Mouse (Mus musculus) small intestine, adult 2 months (tissue): ENCODE results near the gene Fetub. TPM values are rescaled to one million over a fixed set of nuclear protein-coding genes. Genes with fewer than 3 reads are reported as not detected.

Experiments
- H3K27ac ChIP-seq: fragments of 200-500 bp; 2 replicates; pipeline ENCODE4 v1.5.1; 2012; ENCODE audit warnings: low read depth, low read length, control low read depth, inconsistent platforms; ENCODE audit not compliant: insufficient read depth
- H3K27me3 ChIP-seq: fragments of 200-500 bp; 2 replicates; pipeline ENCODE4 v1.6.1; 2012; ENCODE audit warnings: mild to moderate bottlenecking, moderate library complexity, low read length, inconsistent platforms; ENCODE audit not compliant: control insufficient read depth, insufficient read depth
- H3K36me3 ChIP-seq: fragments of 200-500 bp; 2 replicates; pipeline ENCODE4 v1.6.1; 2012; ENCODE audit warnings: mild to moderate bottlenecking, low read length, control low read depth, inconsistent platforms; ENCODE audit not compliant: control insufficient read depth, insufficient read depth
- H3K4me1 ChIP-seq: fragments of 200-500 bp; 2 replicates; pipeline ENCODE4 v1.6.1; 2012; ENCODE audit warnings: low read length, inconsistent platforms, mixed read lengths; ENCODE audit not compliant: control insufficient read depth, insufficient read depth, insufficient read length
- H3K4me3 ChIP-seq: fragments of 200-500 bp; 2 replicates; pipeline ENCODE4 v1.5.1; 2012; ENCODE audit warnings: low read depth, mild to moderate bottlenecking, control low read depth, inconsistent platforms, low read length, moderate library complexity
- POLR2A ChIP-seq: fragments of 200-500 bp; IDR thresholded peaks from 2 replicates; pipeline ENCODE4 v1.6.1; 2012; ENCODE audit warnings: low read depth, mild to moderate bottlenecking, control low read depth, inconsistent platforms, low read length, moderate library complexity
- WGBS: fragments of 180-500 bp; shearing (Covaris S2); methylation state at CpG from one replicate; pipeline ENCODE4 v1.1.7; 2018; 5-methylcytosine and 5-hydroxymethylcytosine counted together
- polyA plus RNA-seq: library from polyadenylated mRNA; depleted of rRNA; stranded (reverse); fragments of >200 nt; gene quantifications from 2 replicates; pipeline ENCODE4 v1.2.3, GENCODE M21; 2012; rRNA removed

The Fetub gene
- polyA plus RNA-seq, 1 experiment: not detected

DNA sequence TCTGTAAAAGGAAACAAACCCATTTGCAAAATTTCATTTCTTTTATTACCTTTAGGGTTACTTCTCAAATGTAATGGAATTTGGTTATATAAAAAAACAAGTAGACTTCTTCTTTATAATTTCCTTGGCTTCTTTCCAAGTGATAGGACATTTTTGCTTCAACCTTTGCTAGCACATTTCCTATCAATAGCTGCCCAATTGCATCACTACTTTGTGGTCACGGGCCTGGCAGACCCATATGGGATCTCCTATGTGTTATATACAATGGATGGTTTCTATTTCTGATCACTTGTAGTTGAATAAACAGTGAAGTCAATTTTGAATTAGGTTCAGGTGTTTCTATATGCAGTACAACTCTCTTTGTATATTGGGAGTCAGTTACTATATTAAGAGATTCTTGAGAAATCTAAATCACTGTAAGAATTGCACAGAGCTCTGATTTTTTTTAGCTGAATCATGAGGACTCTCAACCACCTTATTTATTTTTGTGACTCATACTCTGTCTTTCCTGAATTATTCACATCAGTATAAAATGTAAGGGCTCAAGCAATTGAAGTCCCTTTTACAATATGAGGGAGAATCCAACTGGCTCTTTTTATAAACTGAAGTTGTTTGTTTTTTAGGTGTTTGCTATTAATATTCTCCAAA, 49.4 kb downstream of the Fetub start:
- no peaks in the 10 kb centered on the region for H3K27me3 ChIP-seq
- H3K4me3 ChIP-seq: no peak overlapping the region
- H3K27ac ChIP-seq: no peak overlapping the region
- H3K4me1 ChIP-seq: no peaks in the 10 kb centered on the region
- 51% methylated on average over 1 of the region's 1 CpGs for WGBS
- TF ChIP-seq POLR2A: no peak
- H3K36me3 ChIP-seq: no peaks in the 10 kb centered on the region

Other genes starting within 250 kb of the Fetub start
- not detected in 2 replicates for gene Crygs, start 106.8 kb upstream of the Fetub start, polyA plus RNA-seq
- gene Tbccd1, start 60.7 kb upstream of the Fetub start, polyA plus RNA-seq: 2.7 and 5.1 TPM in 2 replicates
- gene Dnajb11, start 60.5 kb upstream of the Fetub start, polyA plus RNA-seq: 12.1 and 19.6 TPM in 2 replicates
- 0.11 TPM in 1 of 2 replicates, not detected in the other for gene Ahsg, start 27.1 kb upstream of the Fetub start, polyA plus RNA-seq
- not detected in 2 replicates for gene Hrg, start 32.7 kb downstream of the Fetub start, polyA plus RNA-seq
- gene Kng2, start 111.1 kb downstream of the Fetub start, polyA plus RNA-seq: 0.19 TPM in 1 of 2 replicates, not detected in the other
- gene Kng1, start 139.5 kb downstream of the Fetub start, polyA plus RNA-seq: not detected in 2 replicates
- 9.0 and 17.2 TPM in 2 replicates for gene Eif4a2, start 189.1 kb downstream of the Fetub start, polyA plus RNA-seq
- 0.25 and 0.98 TPM in 2 replicates for gene Rfc4, start 209.4 kb downstream of the Fetub start, polyA plus RNA-seq
- 1.0 and 2.5 TPM in 2 replicates for gene Adipoq, start 228.2 kb downstream of the Fetub start, polyA plus RNA-seq